Comparison of ENCODE assay signal across 40 mouse cellular contexts in genomic region chr4:116140801-116141574, GRCm38 (mm10). TPM values are rescaled to one million over a fixed set of nuclear protein-coding genes. Genes with fewer than 3 reads are reported as not detected.
DNase-seq lines count a peak whose midpoint lies in the region; ATAC-seq lines count a peak whose summit lies in the region.
"Had no signal": no experiment of that assay in that cellular context is flagged by ENCODE, and none has a peak within 500 bp of the region (broad histone marks: within the 10 kb centered on the region; RNA-seq: fewer than 3 reads in every experiment).

No protein-coding gene starts in this region.

- 0 out of 2 replicates have a peak overlapping the region, but pooled peaks have one; percentile 8 for H3K27ac ChIP-seq in heart, embryonic 13.5 days (replicated peaks)
- H3K27ac ChIP-seq in midbrain, embryonic 11.5 days (ENCODE audit: low read depth, low read length) = no peak overlapping the region
- no peak overlapping the region for H3K27ac ChIP-seq in midbrain, embryonic 16.5 days (ENCODE audit: low read length)
- H3K27ac ChIP-seq: embryonic facial prominence, embryonic 12.5 days; hindbrain, embryonic 10.5 days; hindbrain, embryonic 15.5 days; limb, embryonic 10.5 days; limb, embryonic 15.5 days; liver, embryonic 13.5 days; midbrain, embryonic 13.5 days; stomach, postnatal 0 days had no signal

- H3K4me3 ChIP-seq in heart, embryonic 13.5 days = no peak overlapping the region
- H3K4me3 ChIP-seq in midbrain, embryonic 11.5 days (ENCODE audit: low read depth, low read length) = no peak overlapping the region
- H3K4me3 ChIP-seq in midbrain, embryonic 16.5 days (ENCODE audit: low read depth, low read length) = no peak overlapping the region
- H3K4me3 ChIP-seq: embryonic facial prominence, embryonic 12.5 days; hindbrain, embryonic 10.5 days; hindbrain, embryonic 15.5 days; limb, embryonic 10.5 days; limb, embryonic 15.5 days; liver, embryonic 13.5 days; megakaryocyte, embryonic 14.5 days; midbrain, embryonic 13.5 days had no signal

- peaks cover 15% of the 10 kb centered on the region for H3K27me3 ChIP-seq in heart, embryonic 13.5 days (replicated peaks)
- peaks cover 6% of the 10 kb centered on the region for H3K27me3 ChIP-seq in midbrain, embryonic 11.5 days (ENCODE audit: control insufficient read depth, insufficient read depth, low read length)
- H3K27me3 ChIP-seq in midbrain, embryonic 16.5 days (ENCODE audit: control insufficient read depth, insufficient read depth, low read depth, low read length) = no peaks in the 10 kb centered on the region
- H3K27me3 ChIP-seq: limb, embryonic 15.5 days had no signal

- no peak overlapping the region for H3K4me2 ChIP-seq in heart, embryonic 13.5 days
- no peak overlapping the region for H3K4me2 ChIP-seq in midbrain, embryonic 11.5 days
- no peak overlapping the region for H3K4me2 ChIP-seq in midbrain, embryonic 16.5 days (ENCODE audit: low read length)
- H3K4me2 ChIP-seq: embryonic facial prominence, embryonic 12.5 days; heart, embryonic 11.5 days; hindbrain, embryonic 15.5 days; limb, embryonic 15.5 days; liver, embryonic 13.5 days; midbrain, embryonic 13.5 days had no signal

- no peak overlapping the region for H3K9ac ChIP-seq in heart, embryonic 13.5 days
- H3K9ac ChIP-seq in midbrain, embryonic 11.5 days (ENCODE audit: low read length) = no peak overlapping the region
- no peak overlapping the region for H3K9ac ChIP-seq in midbrain, embryonic 16.5 days (ENCODE audit: low read depth, low read length)
- H3K9ac ChIP-seq: embryonic facial prominence, embryonic 12.5 days; hindbrain, embryonic 15.5 days; limb, embryonic 15.5 days; liver, embryonic 13.5 days; midbrain, embryonic 13.5 days had no signal

- ATAC-seq in heart, embryonic 13.5 days (ENCODE audit: extremely low read depth, insufficient number of reproducible peaks, low FRiP score, low TSS enrichment) = no peak
- no peak for ATAC-seq in midbrain, embryonic 11.5 days (ENCODE audit: low FRiP score)
- ATAC-seq in midbrain, embryonic 16.5 days = no peak
- ATAC-seq: forebrain, embryonic 14.5 days; inflammation-experienced regulatory T-cells, adult 6 months; lung, postnatal 0 days; midbrain, embryonic 13.5 days had no signal

- DNase-seq in heart, postnatal 4 days = no peak
- peak; percentile 75 for DNase-seq in midbrain, embryonic 11.5 days (ENCODE audit: low spot score, missing footprints)
- DNase-seq in ZHBTc4 (ENCODE audit: low read depth, low spot score) = peak; percentile 70
- peak; percentile 79 for DNase-seq in telencephalon, adult 2 months (ENCODE audit: low read depth, low spot score)
- no peak for DNase-seq in heart, adult 18-20 months
- DNase-seq: adrenal gland, postnatal 36 days; B cell, adult 2 months; cerebellum, adult 9-11 months; embryo, embryonic 11 days; gastrocnemius, postnatal 14 days; heart, adult 11 months; kidney, adult 11 months; kidney, postnatal 14 days; layer of hippocampus, postnatal 36 days; liver, embryonic 13.5 days; lung, adult 18-20 months; lung, postnatal 4 days; thymus, adult 2 months; thymus, postnatal 4 days had no signal

- WGBS in heart, embryonic 13.5 days = 68% methylated on average over 7 of the region's 7 CpGs
- WGBS in midbrain, embryonic 11.5 days = 83% methylated on average over 7 of the region's 7 CpGs
- 77% methylated on average over 7 of the region's 7 CpGs for WGBS in midbrain, embryonic 16.5 days

- H3K4me1 ChIP-seq in heart, embryonic 13.5 days = peaks cover 33% of the 10 kb centered on the region
- peaks cover 4% of the 10 kb centered on the region; the same call in 1 of the 2 replicates for H3K4me1 ChIP-seq in midbrain, embryonic 11.5 days (ENCODE audit: control insufficient read depth, insufficient read depth, low read length)
- peaks cover 7% of the 10 kb centered on the region; the same call in 1 of the 2 replicates for H3K4me1 ChIP-seq in midbrain, embryonic 16.5 days (ENCODE audit: control insufficient read depth, insufficient read depth, low read length)

- H3K9me3 ChIP-seq in heart, embryonic 13.5 days = no peaks in the 10 kb centered on the region
- H3K9me3 ChIP-seq in midbrain, embryonic 11.5 days (ENCODE audit: control insufficient read depth, low read length) = no peaks in the 10 kb centered on the region
- H3K9me3 ChIP-seq in midbrain, embryonic 16.5 days (replicated peaks; ENCODE audit: control insufficient read depth, low read length, poor library complexity, severe bottlenecking) = no peaks in the 10 kb centered on the region
- H3K9me3 ChIP-seq: embryonic facial prominence, embryonic 12.5 days; G1E; hindbrain, embryonic 10.5 days; hindbrain, embryonic 15.5 days; limb, embryonic 10.5 days; limb, embryonic 15.5 days; liver, embryonic 13.5 days; megakaryocyte, embryonic 14.5 days; midbrain, embryonic 13.5 days had no signal

- 0 out of 2 replicates have a peak, but pooled peaks cover 9% of the 10 kb centered on the region for H3K36me3 ChIP-seq in heart, embryonic 13.5 days
- H3K36me3 ChIP-seq in midbrain, embryonic 11.5 days (ENCODE audit: control insufficient read depth, insufficient read depth, low read length) = no peaks in the 10 kb centered on the region
- no peaks in the 10 kb centered on the region for H3K36me3 ChIP-seq in midbrain, embryonic 16.5 days (ENCODE audit: control insufficient read depth, insufficient read depth, low read length)
- H3K36me3 ChIP-seq: embryonic facial prominence, embryonic 12.5 days; hindbrain, embryonic 15.5 days; limb, embryonic 10.5 days; liver, embryonic 13.5 days; midbrain, embryonic 13.5 days had no signal

RNA-seq across cellular contexts. Expression of gene Lurap1, which starts 10.2 kb away (rescaled TPM):
- polyA plus RNA-seq in heart, embryonic 13.5 days (2015; fragmentation: Nextera tagmentation; extraction: Ambion mirVana) = 1.8 and 2.1 TPM in 2 replicates
- 1 to 10 TPM; 3.6 to 3.9 TPM for total RNA-seq in heart, postnatal 4 days (2021)
- polyA plus RNA-seq in midbrain, embryonic 11.5 days (2014; fragmentation: Nextera tagmentation; extraction: Ambion mirVana) = 1.5 and 1.8 TPM in 2 replicates
- 2.1 and 3.1 TPM in 2 replicates for polyA plus RNA-seq in midbrain, embryonic 16.5 days (2015; fragmentation: Nextera tagmentation; extraction: Ambion mirVana)
- 1 to 10 TPM; 4.6 to 5.0 TPM for total RNA-seq in heart, adult 18-20 months (2021)

RNA-seq across cellular contexts. Expression of gene Pomgnt1, which starts 17.3 kb away (rescaled TPM):
- polyA plus RNA-seq in heart, embryonic 13.5 days (2015; fragmentation: Nextera tagmentation; extraction: Ambion mirVana) = 56.9 and 61.5 TPM in 2 replicates
- total RNA-seq in heart, postnatal 4 days (2021) = 10 to 100 TPM; 83.3 to 84.7 TPM
- 46.6 and 48.4 TPM in 2 replicates for polyA plus RNA-seq in midbrain, embryonic 11.5 days (2014; fragmentation: Nextera tagmentation; extraction: Ambion mirVana)
- polyA plus RNA-seq in midbrain, embryonic 16.5 days (2015; fragmentation: Nextera tagmentation; extraction: Ambion mirVana) = 63.1 and 68.8 TPM in 2 replicates
- 10 to 100 TPM; 56.8 to 57.5 TPM for total RNA-seq in heart, adult 18-20 months (2021)

RNA-seq across cellular contexts. Expression of gene Rad54l, which starts 17.5 kb away (rescaled TPM):
- 20.9 and 21.5 TPM in 2 replicates for polyA plus RNA-seq in heart, embryonic 13.5 days (2015; fragmentation: Nextera tagmentation; extraction: Ambion mirVana)
- total RNA-seq in heart, postnatal 4 days (2021) = 10 to 100 TPM; 10.4 to 10.6 TPM
- polyA plus RNA-seq in midbrain, embryonic 11.5 days (2014; fragmentation: Nextera tagmentation; extraction: Ambion mirVana) = 55.8 and 61.0 TPM in 2 replicates
- 4.6 and 6.1 TPM in 2 replicates for polyA plus RNA-seq in midbrain, embryonic 16.5 days (2015; fragmentation: Nextera tagmentation; extraction: Ambion mirVana)
- total RNA-seq in heart, adult 18-20 months (2021) = under 1 TPM; 0.10 to 0.26 TPM

RNA-seq across cellular contexts. Expression of gene Tspan1, which starts 26.4 kb away (rescaled TPM):
- polyA plus RNA-seq in heart, embryonic 13.5 days (2015; fragmentation: Nextera tagmentation; extraction: Ambion mirVana) = 0.22 and 0.45 TPM in 2 replicates
- not detected for total RNA-seq in heart, postnatal 4 days (2021)
- polyA plus RNA-seq in midbrain, embryonic 11.5 days (2014; fragmentation: Nextera tagmentation; extraction: Ambion mirVana) = not detected in 2 replicates
- polyA plus RNA-seq in midbrain, embryonic 16.5 days (2015; fragmentation: Nextera tagmentation; extraction: Ambion mirVana) = not detected in 2 replicates
- 1 to 10 TPM in 1 of 2 experiments, not detected in 1; 1.3 TPM for total RNA-seq in heart, adult 18-20 months (2021)
- total RNA-seq: adrenal gland, adult 18-20 months; adrenal gland, postnatal 36 days; gastrocnemius, postnatal 14 days; layer of hippocampus, postnatal 36 days; monocyte, adult 5-6 weeks had no signal
- polyA plus RNA-seq: forebrain, embryonic 14.5 days; G1E; heart, embryonic 11.5 days; heart, postnatal 0 days; hindbrain, embryonic 10.5 days; inflammation-experienced regulatory T-cells, adult 6 months; limb, embryonic 10.5 days; liver, embryonic 13.5 days; spleen, adult 2 months had no signal

RNA-seq across cellular contexts. Expression of gene 1700042G07Rik, which starts 32.2 kb away (rescaled TPM):
- not detected in 2 replicates for polyA plus RNA-seq in heart, embryonic 13.5 days (2015; fragmentation: Nextera tagmentation; extraction: Ambion mirVana)
- not detected for total RNA-seq in heart, postnatal 4 days (2021)
- not detected in 2 replicates for polyA plus RNA-seq in midbrain, embryonic 11.5 days (2014; fragmentation: Nextera tagmentation; extraction: Ambion mirVana)
- not detected in 2 replicates for polyA plus RNA-seq in midbrain, embryonic 16.5 days (2015; fragmentation: Nextera tagmentation; extraction: Ambion mirVana)
- not detected for total RNA-seq in heart, adult 18-20 months (2021)
- total RNA-seq: adrenal gland, adult 18-20 months; adrenal gland, postnatal 36 days; G1E; gastrocnemius, postnatal 14 days; layer of hippocampus, postnatal 36 days; monocyte, adult 5-6 weeks had no signal
- polyA plus RNA-seq: embryonic facial prominence, embryonic 12.5 days; forebrain, embryonic 14.5 days; G1E; heart, embryonic 11.5 days; heart, postnatal 0 days; hindbrain, embryonic 10.5 days; hindbrain, embryonic 15.5 days; inflammation-experienced regulatory T-cells, adult 6 months; kidney, embryonic 14.5 days; limb, embryonic 10.5 days; limb, embryonic 15.5 days; liver, embryonic 13.5 days; lung, postnatal 0 days; midbrain, embryonic 13.5 days; neural tube, embryonic 14.5 days; spleen, adult 2 months; stomach, postnatal 0 days; thymus, adult 2 months had no signal

Comparison
In these comparisons a context has a peak if more than half of its experiments do, and no peak if none do; other contexts are left out.
1. DNase-seq: peak in midbrain, embryonic 11.5 days (single experiment), ZHBTc4 (single experiment) and telencephalon, adult 2 months (single experiment); none in heart, postnatal 4 days (single experiment) and heart, adult 18-20 months (0 of 2).